Mouse (Mus musculus): ENCODE measurements around the gene Tpm4. TPM values are rescaled to one million over a fixed set of nuclear protein-coding genes. Genes with fewer than 3 reads are reported as not detected.

Gene Tpm4
- total RNA-seq, 2 experiments from 2014 or later = 22.5 to 27.3 TPM

GRCm38 (mm10) chr8:72137431-72137830 lies 2.7 kb downstream of the Tpm4 start:
- no peak for ATAC-seq (replicated peaks; ENCODE audit: low FRiP score, poor library complexity, severe bottlenecking)

- no peak for ATAC-seq (replicated peaks; ENCODE audit: low FRiP score, poor library complexity, severe bottlenecking)
Measured at GRCm38 (mm10) chr8:72138456-72138855, 3.7 kb downstream of the Tpm4 start.

GRCm38 (mm10) chr8:72143256-72143824 lies 8.6 kb downstream of the Tpm4 start:
- ATAC-seq (replicated peaks; ENCODE audit: low FRiP score, poor library complexity, severe bottlenecking) = no peak

GRCm38 (mm10) chr8:72144345-72144975 lies 9.7 kb downstream of the Tpm4 start:
- no peak for ATAC-seq (replicated peaks; ENCODE audit: low FRiP score, poor library complexity, severe bottlenecking)

- no peak for ATAC-seq (replicated peaks; ENCODE audit: low FRiP score, poor library complexity, severe bottlenecking)
Measured at GRCm38 (mm10) chr8:72145511-72145910, 10.7 kb downstream of the Tpm4 start.

GRCm38 (mm10) chr8:72146056-72146455 lies 11.3 kb downstream of the Tpm4 start:
- no peak for ATAC-seq (replicated peaks; ENCODE audit: low FRiP score, poor library complexity, severe bottlenecking)

- ATAC-seq (replicated peaks; ENCODE audit: low FRiP score, poor library complexity, severe bottlenecking) = no peak
Measured at GRCm38 (mm10) chr8:72146556-72146955, 11.8 kb downstream of the Tpm4 start.

- no peak for ATAC-seq (replicated peaks; ENCODE audit: low FRiP score, poor library complexity, severe bottlenecking)
Measured at GRCm38 (mm10) chr8:72147266-72147665, 12.5 kb downstream of the Tpm4 start.

- no peak for ATAC-seq (replicated peaks; ENCODE audit: low FRiP score, poor library complexity, severe bottlenecking)
Measured at GRCm38 (mm10) chr8:72149056-72149455, 14.3 kb downstream of the Tpm4 start.

GRCm38 (mm10) chr8:72151418-72152078 lies 16.8 kb downstream of the Tpm4 start:
- ATAC-seq (replicated peaks; ENCODE audit: low FRiP score, poor library complexity, severe bottlenecking) = no peak

- no peak for ATAC-seq (replicated peaks; ENCODE audit: low FRiP score, poor library complexity, severe bottlenecking)
Measured at GRCm38 (mm10) chr8:72153382-72153781, 18.6 kb downstream of the Tpm4 start.

GRCm38 (mm10) chr8:72158096-72158495 lies 23.3 kb downstream of the Tpm4 start:
- no peak for ATAC-seq (replicated peaks; ENCODE audit: low FRiP score, poor library complexity, severe bottlenecking)

- no peak for ATAC-seq (replicated peaks; ENCODE audit: low FRiP score, poor library complexity, severe bottlenecking)
Measured at GRCm38 (mm10) chr8:72158726-72159125, 24.0 kb downstream of the Tpm4 start.

GRCm38 (mm10) chr8:72160007-72160406 lies 25.2 kb downstream of the Tpm4 start:
- ATAC-seq (replicated peaks; ENCODE audit: low FRiP score, poor library complexity, severe bottlenecking) = no peak

- ATAC-seq (replicated peaks; ENCODE audit: low FRiP score, poor library complexity, severe bottlenecking) = peak; percentile 90
Measured at GRCm38 (mm10) chr8:72160707-72161697, 26.2 kb downstream of the Tpm4 start, which contains the start of gene Rab8a. TSS of gene Rab8a (plus strand) at chr8:72161200.

GRCm38 (mm10) chr8:72162821-72163220 lies 28.0 kb downstream of the Tpm4 start:
- no peak for ATAC-seq (replicated peaks; ENCODE audit: low FRiP score, poor library complexity, severe bottlenecking)

GRCm38 (mm10) chr8:72169098-72169668 lies 34.4 kb downstream of the Tpm4 start:
- ATAC-seq (replicated peaks; ENCODE audit: low FRiP score, poor library complexity, severe bottlenecking) = no peak

- ATAC-seq (replicated peaks; ENCODE audit: low FRiP score, poor library complexity, severe bottlenecking) = no peak
Measured at GRCm38 (mm10) chr8:72169681-72170249, 35.0 kb downstream of the Tpm4 start.

GRCm38 (mm10) chr8:72177346-72177925 lies 42.7 kb downstream of the Tpm4 start:
- ATAC-seq (replicated peaks; ENCODE audit: low FRiP score, poor library complexity, severe bottlenecking) = peak; percentile 72

Data from erythroblast, adult 5-6 weeks (primary cell).